Mouse (Mus musculus) hindbrain, embryonic 11.5 days (tissue): ENCODE results near the gene Tsc2. TPM values are rescaled to one million over a fixed set of nuclear protein-coding genes. Genes with fewer than 3 reads are reported as not detected.

Experiments used
- ATAC-seq: fragments of 200-750 bp; cut with Nextera tagmentation; 2 replicates; pipeline ENCODE4 v1.8.0; 2017; ENCODE audit warnings: mild to moderate bottlenecking, moderate TSS enrichment, moderate library complexity; ENCODE audit not compliant: low FRiP score
- DNase-seq: peaks from one replicate; pipeline ENCODE4 v3.0.0-alpha.2; 2015; ENCODE audit warnings: low spot score
- H3K27ac ChIP-seq: fragments of 300-500 bp; sonication (generic); 2 replicates; pipeline ENCODE4 v1.5.1; 2014; ENCODE audit warnings: mild to moderate bottlenecking, low read depth, low read length
- H3K27me3 ChIP-seq: fragments of 300-500 bp; sonication (generic); 2 replicates; pipeline ENCODE4 v1.6.1; 2014; ENCODE audit warnings: mild to moderate bottlenecking, low read length, moderate library complexity, mixed read lengths; ENCODE audit not compliant: control insufficient read depth, insufficient read depth
- H3K36me3 ChIP-seq: fragments of 300-500 bp; sonication (generic); 2 replicates; pipeline ENCODE4 v1.6.1; 2014; ENCODE audit warnings: mild to moderate bottlenecking, low read length, moderate library complexity, mixed read lengths; ENCODE audit not compliant: control insufficient read depth, insufficient read depth
- H3K4me1 ChIP-seq: fragments of 300-500 bp; sonication (generic); replicated peaks from 2 replicates; pipeline ENCODE4 v1.6.1; 2014; ENCODE audit warnings: low read length, mixed read lengths; ENCODE audit not compliant: control insufficient read depth, insufficient read depth
- H3K4me2 ChIP-seq: fragments of 300-500 bp; sonication (generic); replicated peaks from 2 replicates; pipeline ENCODE4 v1.6.1; 2014; ENCODE audit warnings: mild to moderate bottlenecking, low read depth, low read length
- H3K4me3 ChIP-seq: fragments of 300-500 bp; sonication (generic); 2 replicates; pipeline ENCODE4 v1.5.1; 2014; ENCODE audit warnings: low read depth, low read length
- H3K9ac ChIP-seq: fragments of 300-500 bp; sonication (generic); 2 replicates; pipeline ENCODE4 v1.6.1; 2014; ENCODE audit warnings: low read depth, low read length
- H3K9me3 ChIP-seq: fragments of 300-500 bp; sonication (generic); 2 replicates; pipeline ENCODE4 v1.6.1; 2016; ENCODE audit warnings: low read length; ENCODE audit not compliant: control insufficient read depth
- WGBS: fragments of 180-500 bp; shearing (Covaris S2); extraction: QIAGEN DNeasy Blood & Tissue Kit; methylation state at CpG from one replicate; pipeline ENCODE4 v1.1.7; 2014; 5-methylcytosine and 5-hydroxymethylcytosine counted together
- polyA plus RNA-seq: library from polyadenylated mRNA; unstranded; fragments of >200 nt; fragmentation: Nextera tagmentation; extraction: Ambion mirVana; gene quantifications from 2 replicates; pipeline ENCODE4 v1.2.1, GENCODE M21; 2014

The Tsc2 gene
- polyA plus RNA-seq, 1 experiment from 2014 or later = 53.6 TPM

DNA sequence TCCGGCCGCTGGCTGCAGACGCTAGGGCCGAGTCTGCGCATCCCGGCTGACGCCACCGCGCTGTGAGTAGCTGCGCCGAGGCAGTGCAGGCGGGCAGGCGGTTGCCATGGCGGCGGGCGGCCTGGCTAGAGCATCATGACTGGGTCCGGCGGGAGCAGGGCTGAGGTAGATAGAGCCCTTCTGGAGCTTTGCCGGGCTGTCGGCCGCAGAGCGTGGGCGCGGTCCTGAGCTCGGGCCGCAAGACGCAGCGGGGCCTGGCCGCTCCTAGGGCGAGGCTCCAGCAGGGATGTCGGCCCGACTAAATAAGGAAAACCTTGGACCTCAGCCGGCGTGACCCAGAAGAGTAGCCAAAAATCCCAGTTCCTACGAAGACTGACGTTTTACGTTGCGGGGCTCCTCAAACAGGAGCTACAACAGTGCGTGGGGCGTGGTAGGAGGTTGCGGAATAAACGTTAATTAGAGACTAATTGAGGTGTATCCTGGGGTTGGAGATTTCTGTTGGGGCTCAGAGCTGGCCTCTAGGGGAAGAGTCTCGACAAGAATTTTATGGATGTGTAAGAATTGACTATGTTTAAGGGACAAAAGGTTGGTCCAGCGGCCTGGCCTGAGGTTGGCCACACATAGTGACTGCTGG lies 81.9 kb downstream of the Tsc2 start:
- Histone ChIP-seq H3K9ac (peak overlapping the region; percentile 69), H3K4me2 (peak overlapping the region; percentile 88), H3K36me3 (no peaks in the 10 kb centered on the region), H3K27ac (peak overlapping the region; percentile 96), H3K27me3 (peaks cover 8% of the 10 kb centered on the region; the same call in 1 of the 2 replicates), H3K9me3 (no peaks in the 10 kb centered on the region), H3K4me1 (peaks cover 8% of the 10 kb centered on the region), H3K4me3 (peak overlapping the region; percentile 70)
- WGBS = under 1% methylated on average over 43 of the region's 44 CpGs
- ATAC-seq (peak; percentile 89), DNase-seq (peak; percentile 89)

DNA sequence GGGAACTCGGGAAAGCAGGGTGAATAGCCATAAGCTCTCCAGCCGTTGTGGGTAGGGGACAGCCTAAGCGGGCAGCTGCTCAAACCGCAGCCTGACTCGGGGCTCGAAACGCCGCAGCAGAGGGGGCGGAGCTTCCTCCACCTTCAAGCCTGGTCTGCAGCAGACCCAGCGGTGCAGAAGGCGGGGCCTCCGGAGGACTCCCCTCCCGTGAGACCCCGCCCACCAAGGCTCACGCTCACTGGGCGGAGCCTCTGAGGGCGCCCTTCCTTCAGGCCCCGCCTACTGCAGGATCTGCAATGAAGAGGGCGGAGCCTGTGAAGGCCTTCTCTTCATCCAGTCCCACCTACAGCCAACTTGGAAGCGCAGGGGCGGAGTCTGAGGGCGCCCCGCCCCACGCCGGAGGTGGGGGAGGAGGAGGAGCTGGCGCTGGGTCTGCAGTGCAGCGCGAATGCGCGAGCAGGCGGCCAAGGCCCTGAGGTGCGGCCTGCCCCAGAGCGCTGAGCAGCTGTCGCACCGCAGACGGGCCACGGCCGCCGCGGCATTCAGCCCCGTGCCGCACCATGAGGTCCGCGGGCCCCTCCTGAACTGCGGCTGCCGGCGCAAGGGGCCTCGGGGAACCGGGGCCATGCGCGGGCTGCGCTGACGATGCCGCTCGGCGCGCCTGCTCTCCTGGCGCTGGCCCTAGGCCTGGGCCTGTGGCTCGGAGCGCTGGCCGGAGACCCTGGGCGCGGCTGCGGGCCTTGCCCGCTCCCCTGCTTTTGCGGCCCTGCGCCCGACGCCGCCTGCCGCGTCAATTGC lies 82.6 kb downstream of the Tsc2 start, which contains the start of gene Pkd1:
Gene Pkd1 (plus strand): TSS at position 217 of the 798 bp plus-strand sequence.
- peak; percentile 100 for DNase-seq
- H3K9ac ChIP-seq = peak within 1 kb of the TSS; percentile 69
- H3K4me2 ChIP-seq = peak within 1 kb of the TSS; percentile 88
- peak; percentile 96 for ATAC-seq
- H3K4me3 ChIP-seq = peak within 1 kb of the TSS; percentile 70
- H3K27ac ChIP-seq = peak within 1 kb of the TSS; percentile 96
- H3K27me3 ChIP-seq = peaks cover 8% of the 10 kb centered on the region; the same call in 1 of the 2 replicates
- no peaks in the 10 kb centered on the region for H3K36me3 ChIP-seq
- H3K4me1 ChIP-seq = peaks cover 8% of the 10 kb centered on the region
- under 1% methylated on average over 69 of the region's 72 CpGs for WGBS
- no peaks in the 10 kb centered on the region for H3K9me3 ChIP-seq

DNA sequence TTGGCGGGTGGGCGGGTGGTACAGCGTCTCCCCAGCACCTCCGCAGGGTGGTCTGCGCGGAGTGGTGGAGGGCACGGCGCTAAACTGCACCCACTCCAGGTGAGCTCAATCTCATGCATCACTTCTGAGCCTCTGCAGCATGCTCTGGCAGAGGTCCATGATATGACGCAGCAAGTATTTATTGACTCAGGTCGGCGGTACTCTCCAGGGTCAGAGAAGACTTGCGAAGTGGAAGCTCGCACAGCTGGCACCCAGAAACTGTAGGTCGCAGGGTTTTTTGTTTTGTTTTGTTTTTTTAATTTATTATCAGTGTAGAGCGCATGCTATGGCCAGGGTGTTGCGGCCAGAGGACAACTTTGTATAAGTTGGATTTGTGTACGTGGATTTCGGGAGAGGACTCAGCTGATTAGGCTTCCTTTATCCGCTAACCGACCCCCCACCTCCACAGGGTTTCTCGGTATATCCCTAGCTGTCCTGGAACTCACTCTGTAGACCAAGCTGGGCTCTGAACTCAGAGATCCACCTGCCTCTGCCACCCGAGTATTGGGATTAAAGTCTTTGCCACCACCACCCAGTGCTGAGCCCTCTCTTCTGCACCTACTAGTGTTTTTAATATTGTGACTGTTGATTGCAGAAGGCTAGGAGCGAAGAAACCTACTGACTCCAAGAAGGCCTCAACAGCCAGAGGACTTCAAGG lies 83.4 kb downstream of the Tsc2 start:
- no peaks in the 10 kb centered on the region for H3K9me3 ChIP-seq
- 7% methylated on average over 23 of the region's 23 CpGs for WGBS
- ATAC-seq (no peak; the same call in 1 of the 2 replicates), DNase-seq (peak; percentile 31)
- no peak overlapping the region for H3K27ac ChIP-seq
- H3K4me1 ChIP-seq = peaks cover 8% of the 10 kb centered on the region
- H3K4me3 ChIP-seq = peak overlapping the region; percentile 70
- H3K4me2 ChIP-seq = peak overlapping the region; percentile 48
- H3K36me3 ChIP-seq = no peaks in the 10 kb centered on the region
- no peak overlapping the region for H3K9ac ChIP-seq
- peaks cover 8% of the 10 kb centered on the region; the same call in 1 of the 2 replicates for H3K27me3 ChIP-seq

DNA sequence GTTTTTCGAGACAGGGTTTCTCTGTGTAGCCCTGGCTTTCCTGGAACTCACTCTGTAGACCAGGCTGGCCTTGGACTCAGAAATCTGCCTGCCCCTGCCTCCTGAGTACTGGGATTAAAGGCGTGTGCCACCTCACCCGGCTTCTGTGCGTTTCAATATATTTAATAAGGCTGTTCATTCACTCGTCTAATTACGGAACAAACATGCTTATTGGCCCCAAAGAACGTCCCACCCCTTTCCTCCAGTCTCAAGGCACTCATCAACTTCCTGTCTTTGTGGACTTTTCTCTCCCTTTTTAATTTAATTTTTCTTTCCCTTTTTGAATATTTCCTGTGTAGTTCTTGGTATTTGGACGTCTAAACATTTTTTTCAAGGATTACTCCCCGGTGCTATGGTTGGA lies 84.0 kb downstream of the Tsc2 start:
- H3K36me3 ChIP-seq = no peaks in the 10 kb centered on the region
- H3K9ac ChIP-seq = no peak overlapping the region
- ATAC-seq (no peak), DNase-seq (no peak)
- no peaks in the 10 kb centered on the region for H3K9me3 ChIP-seq
- 52% methylated on average over 9 of the region's 9 CpGs for WGBS
- no peak overlapping the region for H3K4me3 ChIP-seq
- H3K27me3 ChIP-seq = peaks cover 8% of the 10 kb centered on the region; the same call in 1 of the 2 replicates
- peaks cover 8% of the 10 kb centered on the region for H3K4me1 ChIP-seq
- no peak overlapping the region for H3K27ac ChIP-seq
- H3K4me2 ChIP-seq = no peak overlapping the region; the same call in 1 of the 2 replicates

DNA sequence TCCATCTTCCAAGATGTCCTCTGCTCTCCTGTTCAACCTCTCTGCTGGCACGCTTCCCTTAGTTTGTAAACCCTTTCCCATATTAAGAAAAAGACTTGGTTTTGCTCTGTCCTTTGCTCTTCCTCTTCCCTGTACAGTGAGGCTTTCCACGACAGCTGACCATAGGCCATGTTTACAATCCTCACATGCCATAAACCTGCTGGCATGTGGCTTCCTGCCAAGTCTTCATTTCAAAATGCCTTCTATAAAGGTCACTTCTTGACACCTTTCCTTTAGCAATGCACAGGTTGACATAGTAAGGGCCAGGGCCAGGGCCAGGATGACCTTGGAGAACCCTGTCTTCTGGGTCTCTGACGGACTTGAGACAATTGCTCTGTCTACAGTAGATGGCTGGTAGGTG lies 86.2 kb downstream of the Tsc2 start:
- no peaks in the 10 kb centered on the region for H3K36me3 ChIP-seq
- no peak overlapping the region for H3K27ac ChIP-seq
- peaks cover 3% of the 10 kb centered on the region; the same call in 1 of the 2 replicates for H3K4me1 ChIP-seq
- H3K9ac ChIP-seq = no peak overlapping the region
- no peaks in the 10 kb centered on the region for H3K9me3 ChIP-seq
- WGBS = 82% methylated on average over 3 of the region's 3 CpGs
- no peak overlapping the region for H3K4me3 ChIP-seq
- DNase-seq (no peak), ATAC-seq (no peak)
- peaks cover 8% of the 10 kb centered on the region; the same call in 1 of the 2 replicates for H3K27me3 ChIP-seq
- no peak overlapping the region for H3K4me2 ChIP-seq

Other genes starting within 250 kb of the Tsc2 start
- gene Rnps1, start 218.1 kb downstream of the Tsc2 start, polyA plus RNA-seq = 360 and 364 TPM in 2 replicates
- gene Eci1, start 206.0 kb downstream of the Tsc2 start, polyA plus RNA-seq = 63.9 and 69.8 TPM in 2 replicates
- 2.6 and 3.2 TPM in 2 replicates for gene Dnase1l2, start 189.5 kb downstream of the Tsc2 start, polyA plus RNA-seq
- gene E4f1, start 162.3 kb downstream of the Tsc2 start, polyA plus RNA-seq = 17.5 and 19.9 TPM in 2 replicates
- gene Pgp, start 162.2 kb downstream of the Tsc2 start, polyA plus RNA-seq = 60.1 and 64.6 TPM in 2 replicates
- gene Bricd5, start 158.7 kb downstream of the Tsc2 start, polyA plus RNA-seq = 0.86 and 1.8 TPM in 2 replicates
- 27.8 and 37.7 TPM in 2 replicates for gene Mlst8, start 153.6 kb downstream of the Tsc2 start, polyA plus RNA-seq
- 6.4 and 9.2 TPM in 2 replicates for gene Caskin1, start 144.0 kb downstream of the Tsc2 start, polyA plus RNA-seq
- gene Traf7, start 104.7 kb downstream of the Tsc2 start, polyA plus RNA-seq = 65.8 and 71.1 TPM in 2 replicates
- 1.8 and 2.8 TPM in 2 replicates for gene Rab26, start 98.4 kb downstream of the Tsc2 start, polyA plus RNA-seq
- 16.0 and 22.2 TPM in 2 replicates for gene Pkd1, start 82.8 kb downstream of the Tsc2 start, polyA plus RNA-seq
- 12.0 and 16.2 TPM in 2 replicates for gene Nthl1, start 50 bp upstream of the Tsc2 start, polyA plus RNA-seq
- 36.0 and 36.3 TPM in 2 replicates for gene Slc9a3r2, start 17.7 kb upstream of the Tsc2 start, polyA plus RNA-seq
- gene Npw, start 25.8 kb upstream of the Tsc2 start, polyA plus RNA-seq = not detected in 2 replicates
- gene Zfp598, start 37.1 kb upstream of the Tsc2 start, polyA plus RNA-seq = 24.7 and 24.8 TPM in 2 replicates
- gene Syngr3, start 57.3 kb upstream of the Tsc2 start, polyA plus RNA-seq = 11.9 and 12.1 TPM in 2 replicates
- 44.3 and 47.5 TPM in 2 replicates for gene Gfer, start 63.5 kb upstream of the Tsc2 start, polyA plus RNA-seq
- 1.5 and 1.7 TPM in 2 replicates for gene Noxo1, start 63.6 kb upstream of the Tsc2 start, polyA plus RNA-seq
- 83.7 and 101 TPM in 2 replicates for gene Tbl3, start 75.0 kb upstream of the Tsc2 start, polyA plus RNA-seq
- gene Rnf151, start 85.4 kb upstream of the Tsc2 start, polyA plus RNA-seq = not detected in 2 replicates
- 1,264 and 1,299 TPM in 2 replicates for gene Rps2, start 85.5 kb upstream of the Tsc2 start, polyA plus RNA-seq
- 198 and 223 TPM in 2 replicates for gene Ndufb10, start 91.8 kb upstream of the Tsc2 start, polyA plus RNA-seq
- gene Rpl3l, start 95.2 kb upstream of the Tsc2 start, polyA plus RNA-seq = 0.11 TPM in 1 of 2 replicates, not detected in the other
- 21.1 and 22.8 TPM in 2 replicates for gene Msrb1, start 104.0 kb upstream of the Tsc2 start, polyA plus RNA-seq
- gene Hs3st6, start 120.4 kb upstream of the Tsc2 start, polyA plus RNA-seq = 1.5 and 2.3 TPM in 2 replicates
- gene Meiob, start 171.7 kb upstream of the Tsc2 start, polyA plus RNA-seq = not detected in 2 replicates
- gene Hagh, start 207.5 kb upstream of the Tsc2 start, polyA plus RNA-seq = 31.5 and 32.0 TPM in 2 replicates
- gene Fahd1, start 217.7 kb upstream of the Tsc2 start, polyA plus RNA-seq = 18.4 and 23.5 TPM in 2 replicates
- 0.12 and 0.40 TPM in 2 replicates for gene Igfals, start 233.4 kb upstream of the Tsc2 start, polyA plus RNA-seq